Mouse (Mus musculus) right cerebral cortex, postnatal 36 days (tissue): ENCODE measurements at regions not wholly inside any gene's neighbourhood (a gene's known extent, or its start where the extent isn't known, plus 50 kb on each side); places are given as distances from the start of the nearest gene placed in this dataset.
A peak's percentile ranks its signal among the peaks of the same experiment; 100 is the strongest.

Source experiments
- DNase-seq, 2 experiments: peaks; one replicate each; pipeline ENCODE4 v3.0.0; 2022; ENCODE audit warnings: low spot score in 2 of 2, mixed read lengths in 1 of 2

DNA sequence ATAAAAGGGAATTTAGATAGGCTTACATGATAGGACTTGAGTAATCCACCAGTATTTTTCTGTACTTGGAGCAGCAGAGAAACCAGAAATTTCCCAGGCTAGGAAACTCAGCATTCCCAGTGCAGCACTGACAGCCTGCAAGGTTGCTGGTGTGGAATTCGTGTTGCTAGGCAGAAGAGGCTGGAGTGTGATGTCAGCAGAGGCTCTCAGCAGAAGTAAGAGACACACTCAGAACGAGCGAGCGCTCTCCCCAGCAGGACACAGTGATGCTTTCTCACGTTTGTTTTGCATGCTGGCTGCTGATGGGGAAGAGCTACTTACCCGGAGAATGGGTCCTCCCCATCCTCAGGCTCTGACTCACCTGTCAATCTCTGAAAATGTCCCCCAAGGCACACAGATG, 104.7 kb downstream of the Dusp6 start:
- DNase-seq = peak in 1 of 2 experiments; percentile 53

DNA sequence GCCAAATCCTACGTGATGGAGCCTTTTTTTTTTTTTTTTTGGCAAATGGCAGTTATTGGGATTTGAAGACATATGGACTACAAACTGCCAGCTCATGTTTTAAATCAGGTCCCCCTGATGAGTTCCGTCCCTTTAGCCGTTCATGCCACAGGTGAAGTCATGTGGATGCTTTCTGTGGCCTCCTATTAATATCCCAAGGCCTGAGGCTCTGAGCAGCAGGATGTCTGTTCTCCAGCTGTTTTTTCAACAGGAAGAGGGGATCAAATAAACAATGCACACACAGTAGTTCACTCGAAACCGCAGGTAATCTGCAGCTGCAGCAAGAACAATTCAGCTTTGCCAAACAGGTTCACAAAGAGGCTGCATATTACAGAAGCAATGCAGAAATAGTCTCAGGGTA, 112.1 kb downstream of the Dusp6 start:
- no peak for DNase-seq

DNA sequence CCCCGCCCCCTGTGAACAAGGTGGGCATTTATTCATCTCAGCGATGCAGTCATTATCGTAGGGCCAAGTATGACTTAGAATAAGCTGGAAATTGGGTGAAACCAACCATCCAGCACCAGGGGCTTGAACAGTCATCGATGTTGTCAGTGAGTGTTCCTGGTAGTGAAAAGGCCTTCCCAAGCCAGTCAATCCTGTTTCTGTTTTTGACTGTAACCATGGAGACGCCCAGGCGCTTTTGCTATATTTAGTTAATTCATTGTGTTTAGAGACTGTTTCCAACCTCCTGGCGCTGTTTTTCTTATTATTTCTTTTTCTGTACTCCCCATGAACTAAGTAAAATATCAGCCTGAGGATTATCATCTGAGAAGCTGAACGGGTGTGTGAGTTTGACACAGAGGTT, 113.4 kb downstream of the Dusp6 start:
- DNase-seq = no peak

DNA sequence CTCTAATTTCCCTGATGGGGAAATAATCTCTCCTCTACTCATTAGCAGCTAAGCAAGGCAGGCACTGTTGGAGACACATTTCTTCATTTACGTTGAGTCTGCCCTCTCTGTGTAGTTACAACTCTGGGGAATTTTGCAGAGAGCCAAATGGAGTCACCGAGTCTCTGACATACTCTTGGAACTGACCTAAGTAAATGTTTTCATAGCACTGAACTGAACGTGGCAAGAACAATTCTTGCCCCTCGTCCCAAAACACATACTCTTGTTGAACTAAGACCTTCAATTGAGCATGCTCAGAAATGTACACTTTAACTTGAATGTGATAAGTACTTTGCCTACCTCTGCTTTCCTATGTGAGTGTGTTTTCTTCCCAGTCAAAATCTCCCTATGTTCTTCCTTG, 114.5 kb downstream of the Dusp6 start:
- DNase-seq = no peak

DNA sequence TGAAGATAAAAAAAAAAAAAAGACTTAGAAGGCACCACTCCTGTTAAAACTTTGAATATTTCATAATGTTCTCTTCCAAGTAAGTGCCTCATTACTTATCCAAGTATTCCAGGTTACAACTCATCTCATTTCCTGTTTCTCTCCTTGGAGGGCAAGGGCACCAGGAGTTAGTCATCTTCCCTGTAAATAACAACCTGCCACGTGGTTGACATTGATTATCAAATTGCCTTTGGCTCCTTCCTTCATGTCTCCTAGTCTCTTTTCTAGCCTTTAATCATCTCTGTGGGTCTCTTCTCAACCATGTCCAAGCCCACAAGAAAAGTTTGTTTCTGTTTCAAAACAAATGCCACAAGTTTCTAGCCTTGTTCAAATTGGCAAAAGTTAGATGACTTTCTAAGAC, 116.1 kb downstream of the Dusp6 start:
- no peak for DNase-seq

DNA sequence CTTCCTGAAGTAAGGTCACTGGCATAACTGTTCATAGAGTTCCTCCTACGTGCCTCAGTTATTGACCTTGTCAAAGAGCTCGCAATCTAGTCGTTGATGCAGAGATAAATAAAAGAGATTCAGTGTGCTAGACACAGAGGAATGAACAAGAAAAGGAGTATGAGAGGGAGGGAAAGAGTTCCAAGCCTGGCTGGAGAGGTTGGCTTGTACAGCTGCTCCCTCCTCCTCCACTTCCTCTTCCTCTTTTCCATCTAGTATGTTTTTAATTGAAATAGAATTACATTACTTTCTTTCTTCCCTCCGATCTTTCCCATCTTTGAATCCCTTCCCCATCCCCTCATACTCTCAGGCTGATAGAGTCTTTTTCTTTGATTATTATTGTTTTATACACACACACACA, 117.1 kb downstream of the Dusp6 start:
- no peak for DNase-seq

DNA sequence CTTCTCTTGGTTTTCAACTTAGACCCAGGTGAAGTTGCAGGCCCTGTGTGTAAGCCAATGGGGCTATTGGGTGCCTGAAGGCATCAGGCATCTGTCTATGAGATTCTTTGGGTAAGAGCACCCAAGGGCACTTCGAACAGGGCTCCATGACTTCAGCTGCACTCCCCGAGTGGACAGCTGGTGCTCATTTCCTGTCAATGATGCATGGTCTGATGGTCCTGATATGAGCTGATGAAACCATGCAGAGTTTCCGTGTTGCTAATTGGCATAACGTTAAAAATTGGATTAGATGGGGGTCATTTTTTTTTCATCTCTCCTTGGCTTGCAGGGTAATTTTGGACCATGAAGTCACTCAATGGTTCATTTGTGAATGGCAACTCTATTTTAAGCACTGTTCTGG, 120.0 kb downstream of the Dusp6 start:
- DNase-seq = no peak

DNA sequence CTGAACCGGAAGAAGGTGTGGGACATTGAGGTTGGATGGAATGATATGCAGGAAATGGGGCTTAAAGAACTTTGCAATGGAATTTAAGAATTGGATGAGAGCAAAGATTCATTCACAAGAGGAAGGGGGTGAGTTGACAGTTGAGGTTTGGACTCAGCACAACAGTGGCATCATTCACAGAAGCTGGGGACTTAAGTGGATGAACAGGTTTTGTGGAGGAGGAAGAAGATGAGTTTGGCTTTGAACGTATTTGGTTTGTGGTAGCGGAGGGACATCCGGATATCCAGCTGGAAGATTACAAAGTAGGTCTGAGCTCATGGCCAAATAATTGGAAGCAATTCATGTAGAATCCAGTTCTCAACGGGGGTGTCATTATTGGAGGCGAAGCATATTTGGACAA, 121.3 kb downstream of the Dusp6 start:
- DNase-seq = no peak

DNA sequence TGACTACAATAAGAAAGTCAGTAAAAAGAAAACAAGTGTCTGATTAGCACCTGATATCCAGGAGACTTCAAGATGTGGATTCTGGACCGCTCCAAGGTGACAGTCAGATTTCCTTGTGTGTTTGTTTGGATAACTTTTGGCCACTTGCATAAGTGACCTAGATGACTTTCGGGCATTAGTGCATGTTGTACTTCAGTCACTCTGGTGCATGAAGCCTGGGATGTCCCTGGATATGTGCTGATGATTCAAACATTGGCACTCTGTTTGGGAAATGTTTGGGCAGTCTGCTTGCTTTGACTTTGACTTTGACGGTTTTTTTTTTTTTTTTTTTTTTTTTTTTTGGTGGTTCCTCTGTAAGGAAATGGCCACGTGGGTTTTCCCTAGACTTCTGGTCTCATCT, 121.8 kb downstream of the Dusp6 start:
- no peak for DNase-seq

DNA sequence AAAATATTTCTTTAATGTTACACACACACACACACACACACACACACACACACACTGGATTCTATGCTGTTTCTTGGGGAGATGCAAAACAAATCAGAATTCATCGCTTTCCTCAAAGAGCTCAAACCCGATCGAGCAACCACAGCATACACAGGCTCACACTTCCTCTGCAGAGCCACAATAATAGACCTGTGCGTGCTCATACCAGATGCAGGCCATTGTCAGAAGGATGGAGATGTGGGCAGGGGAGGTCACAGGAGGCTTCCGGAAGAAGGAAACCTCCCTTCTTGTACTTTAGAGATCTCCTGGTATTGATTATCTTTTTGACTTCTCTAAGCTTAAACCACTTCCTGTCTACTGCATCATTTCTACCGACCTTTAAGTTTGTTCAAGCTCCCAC, 122.8 kb downstream of the Dusp6 start:
- no peak for DNase-seq

DNA sequence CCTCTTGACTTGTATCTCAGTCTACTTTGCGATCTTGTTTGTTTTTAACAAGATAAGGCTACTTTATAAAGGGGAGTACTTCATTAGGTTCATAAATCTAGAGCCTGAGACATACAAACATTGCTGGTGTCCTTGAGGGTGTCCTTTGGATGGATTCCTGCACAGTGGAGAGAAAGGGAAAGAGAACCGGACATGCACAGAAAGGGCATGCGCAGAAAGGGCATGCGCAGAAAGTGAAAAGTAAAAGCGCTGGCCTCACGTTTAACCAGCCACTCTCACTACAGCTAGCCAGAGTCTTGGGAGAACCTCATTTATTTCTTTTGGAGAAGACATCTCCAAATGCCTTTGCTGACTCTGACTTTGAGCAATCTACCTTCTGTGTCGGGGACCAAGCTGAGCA, 125.5 kb downstream of the Dusp6 start:
- no peak for DNase-seq

DNA sequence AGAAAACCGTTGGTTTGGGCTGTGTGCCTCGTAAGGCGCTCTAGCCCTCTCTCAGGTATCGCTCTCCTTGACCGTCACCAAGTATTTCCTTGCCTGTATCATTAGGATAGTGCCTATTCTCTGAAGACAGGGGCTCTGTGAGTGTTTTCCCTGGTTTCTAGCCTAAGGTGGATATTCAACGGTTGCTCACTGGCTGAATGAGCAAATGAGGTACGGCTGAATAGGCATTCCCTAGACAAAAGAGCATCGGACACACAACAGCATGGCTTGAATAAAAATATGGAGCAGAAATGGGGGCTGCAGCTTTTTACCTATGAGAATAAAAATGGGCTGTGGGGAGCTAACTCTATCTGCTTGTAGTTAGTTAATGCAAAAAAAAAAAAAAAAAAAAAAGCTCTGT, 126.0 kb downstream of the Dusp6 start:
- DNase-seq = no peak

DNA sequence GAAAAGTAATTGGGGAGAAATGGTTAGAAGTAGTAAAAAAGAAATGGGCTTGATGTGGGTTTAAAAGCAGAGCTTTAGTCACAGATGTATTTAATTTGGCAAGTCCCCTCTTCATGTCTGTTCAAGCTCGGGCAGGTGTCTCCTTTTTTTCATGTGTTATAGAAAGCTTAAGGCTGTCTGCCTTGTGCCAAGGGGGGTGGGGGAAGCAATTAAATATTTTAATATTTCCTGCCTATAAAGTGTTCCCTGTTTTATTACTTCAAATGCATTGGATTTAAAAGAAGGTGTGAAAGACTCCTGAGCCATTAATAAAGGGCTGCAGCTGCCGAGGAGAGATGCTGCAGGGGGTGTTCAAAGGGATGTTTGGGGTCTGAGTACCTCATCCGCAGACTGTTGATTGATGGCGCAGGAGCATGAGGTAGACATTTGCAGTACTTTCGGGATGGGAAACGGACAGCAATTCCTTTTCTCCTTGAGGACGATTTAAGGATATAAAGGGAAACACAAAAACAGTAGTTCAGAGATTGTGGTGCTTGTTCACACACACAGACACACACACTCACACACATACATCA, 127.7 kb downstream of the Dusp6 start:
- no peak for DNase-seq

DNA sequence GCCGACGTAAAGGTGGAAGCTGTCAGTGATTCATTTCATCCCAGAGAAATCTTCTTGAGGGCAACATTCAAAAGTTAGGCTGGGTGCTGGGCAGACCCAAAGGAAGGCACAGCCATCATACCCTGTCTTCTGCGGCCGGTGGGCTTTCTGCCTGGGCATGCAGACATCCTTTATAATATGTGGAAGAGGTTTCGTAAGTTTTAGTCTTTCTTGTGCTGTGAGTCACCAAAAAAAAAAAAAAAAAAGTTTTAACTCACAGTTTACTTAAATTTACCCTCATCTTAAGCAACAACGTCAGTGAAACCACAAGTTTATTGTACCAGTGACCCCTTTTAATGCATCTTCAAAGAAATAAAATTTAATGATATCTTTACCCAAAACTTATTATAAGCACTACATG, 128.7 kb downstream of the Dusp6 start:
- no peak for DNase-seq

DNA sequence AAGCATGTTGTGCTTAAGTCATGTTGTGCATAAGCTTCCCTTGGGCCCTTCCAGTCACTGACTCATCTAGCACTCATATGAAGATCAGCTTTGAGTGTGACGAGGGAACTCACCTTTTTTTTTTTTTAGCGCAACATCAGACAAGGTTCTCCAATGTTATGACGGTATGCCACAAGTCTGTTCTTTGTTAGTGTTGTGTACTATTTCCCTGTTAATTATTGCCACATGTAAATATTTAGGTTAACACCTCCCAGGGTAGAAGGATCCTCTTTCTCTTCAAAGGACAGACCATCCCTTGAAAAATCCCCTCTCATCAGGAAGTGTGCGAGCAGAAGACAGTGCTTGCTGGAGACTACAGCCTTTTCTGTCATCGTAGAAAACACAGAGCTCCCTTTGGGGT, 129.9 kb downstream of the Dusp6 start:
- DNase-seq = no peak

DNA sequence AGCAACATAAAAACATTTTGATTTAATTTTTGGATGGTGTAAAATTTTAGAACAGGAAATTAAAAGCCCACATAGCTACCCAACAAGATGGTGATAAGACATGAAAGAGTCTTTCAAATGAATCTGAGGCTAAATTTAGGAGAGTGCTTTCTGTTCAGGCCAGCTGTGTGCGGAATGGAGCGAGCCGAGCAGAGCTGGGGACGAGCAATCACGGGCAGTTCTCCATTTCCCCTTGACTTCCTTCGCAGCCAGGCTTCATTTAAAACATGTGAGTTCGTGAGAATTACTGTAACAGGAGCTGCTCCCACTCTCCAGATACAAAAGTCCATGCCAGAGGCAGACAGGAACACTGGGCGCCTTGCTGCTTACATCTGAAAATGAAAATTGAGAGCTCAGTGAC, 130.5 kb downstream of the Dusp6 start:
- peak; percentile 32 to 37 for DNase-seq

DNA sequence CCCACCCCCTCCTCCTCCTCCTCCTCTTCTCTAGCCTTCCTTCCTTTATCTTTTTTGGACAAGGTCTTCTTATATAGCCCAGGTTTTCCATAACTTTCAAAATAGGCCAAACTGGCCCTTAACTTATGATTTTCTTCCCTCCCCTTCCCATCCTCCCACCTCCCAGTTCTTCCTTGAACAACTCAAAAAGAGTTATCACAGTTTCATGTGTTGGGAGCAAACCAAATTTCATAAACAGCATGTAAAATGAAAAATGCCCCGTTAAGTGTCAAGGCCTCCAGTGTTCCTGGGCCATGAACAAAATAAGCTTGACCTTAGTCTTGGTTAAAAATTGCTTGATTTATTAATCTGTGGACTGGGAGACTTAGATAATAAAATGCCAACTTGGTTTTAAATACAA, 132.4 kb downstream of the Dusp6 start:
- DNase-seq = no peak

DNA sequence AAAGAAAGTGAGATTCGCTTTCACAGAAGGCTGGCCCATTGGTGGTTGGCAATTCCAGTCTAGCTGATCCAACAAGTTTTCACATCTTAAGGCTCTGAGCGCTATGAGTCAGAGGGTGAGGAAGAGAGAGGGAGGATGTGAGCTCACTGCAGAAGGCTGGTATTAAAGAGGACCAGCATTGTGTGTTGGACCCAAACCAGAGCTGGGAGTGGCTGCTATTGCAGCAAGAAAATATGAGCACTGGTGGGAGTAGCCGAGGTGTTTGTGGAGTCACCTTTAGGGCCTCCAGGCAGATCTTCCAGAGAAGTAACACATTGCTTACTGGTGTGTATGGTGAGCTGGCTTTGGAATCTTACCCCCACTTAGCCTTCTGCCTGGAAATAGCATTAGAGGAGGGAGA, 133.6 kb downstream of the Dusp6 start:
- peak; percentile 34 to 56 for DNase-seq

DNA sequence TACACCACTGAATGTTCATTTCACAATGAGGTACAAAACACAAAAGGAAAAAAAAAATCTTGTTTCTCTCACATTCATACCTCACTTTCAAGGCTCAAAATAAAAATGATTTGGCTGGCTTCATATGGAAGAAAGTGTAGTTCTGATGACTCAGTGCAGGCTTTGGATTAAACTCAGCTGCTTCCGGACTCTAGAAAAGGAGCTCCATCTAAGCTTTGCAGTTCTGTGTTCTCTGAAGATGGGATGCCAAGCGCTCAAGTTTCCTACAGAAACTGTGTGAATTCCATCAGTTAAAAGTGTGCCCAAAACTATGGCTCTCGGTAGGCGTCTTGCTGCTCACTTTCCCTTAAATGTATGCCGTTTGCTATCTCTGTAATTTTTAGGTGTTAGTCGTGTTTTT, 137.0 kb downstream of the Dusp6 start:
- DNase-seq = peak; percentile 46 to 67

DNA sequence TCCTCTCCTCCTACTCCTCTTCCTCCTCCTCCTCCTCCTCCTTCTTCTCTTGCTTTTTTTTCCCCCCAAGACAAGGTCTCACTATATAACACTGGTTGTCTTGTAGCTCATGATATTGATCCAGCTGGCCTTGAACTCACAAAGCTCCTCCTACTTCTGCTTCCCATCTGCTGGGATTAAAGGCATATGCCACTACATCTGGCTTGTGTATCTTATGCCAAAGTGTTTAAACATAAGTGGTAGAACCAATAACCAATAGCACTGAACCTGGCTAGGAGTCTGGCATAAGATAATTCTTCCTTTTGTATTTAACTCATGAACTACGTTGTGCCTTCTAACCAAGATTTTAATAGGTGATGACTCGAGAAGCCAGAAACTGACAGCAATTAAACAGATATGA, 143.7 kb downstream of the Dusp6 start:
- no peak for DNase-seq

DNA sequence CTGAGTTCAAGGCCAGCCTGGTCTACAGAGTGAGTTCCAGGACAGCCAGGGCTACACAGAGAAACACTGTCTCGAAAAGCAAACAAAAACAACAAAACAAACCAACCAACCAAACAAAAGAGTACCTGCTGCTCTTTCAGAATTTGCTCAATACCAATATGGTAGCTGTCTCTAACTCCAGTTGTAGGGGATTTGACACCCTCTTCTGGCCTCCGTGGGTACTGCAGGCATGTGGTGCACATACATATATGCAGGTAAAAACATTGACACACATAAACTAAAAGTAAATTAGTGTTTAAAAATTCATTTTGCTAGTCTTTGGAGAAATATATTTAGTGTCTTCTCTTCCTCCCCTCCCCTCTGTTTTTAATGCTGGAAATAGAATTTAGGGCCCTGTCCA, 145.8 kb downstream of the Dusp6 start:
- DNase-seq = no peak

DNA sequence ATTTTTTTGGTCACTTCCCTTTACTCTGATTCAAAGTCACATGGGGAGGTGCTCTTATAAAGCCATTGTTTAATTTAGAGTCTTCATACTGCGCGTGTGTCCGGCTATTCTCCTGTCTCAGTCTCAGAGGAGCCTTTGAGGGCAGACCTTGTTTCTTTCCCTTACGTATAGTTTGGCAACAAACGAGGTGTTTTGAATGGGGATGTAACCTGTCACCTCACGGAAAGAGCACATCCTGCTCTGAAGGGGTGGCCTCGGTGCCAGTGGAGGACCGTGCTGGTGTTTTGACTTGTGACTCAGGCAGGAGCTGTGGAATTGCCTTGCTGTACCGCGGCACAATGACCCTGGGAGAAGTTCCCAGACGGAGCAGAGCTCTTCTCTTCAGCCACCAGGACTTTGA, 146.7 kb downstream of the Dusp6 start:
- no peak for DNase-seq

DNA sequence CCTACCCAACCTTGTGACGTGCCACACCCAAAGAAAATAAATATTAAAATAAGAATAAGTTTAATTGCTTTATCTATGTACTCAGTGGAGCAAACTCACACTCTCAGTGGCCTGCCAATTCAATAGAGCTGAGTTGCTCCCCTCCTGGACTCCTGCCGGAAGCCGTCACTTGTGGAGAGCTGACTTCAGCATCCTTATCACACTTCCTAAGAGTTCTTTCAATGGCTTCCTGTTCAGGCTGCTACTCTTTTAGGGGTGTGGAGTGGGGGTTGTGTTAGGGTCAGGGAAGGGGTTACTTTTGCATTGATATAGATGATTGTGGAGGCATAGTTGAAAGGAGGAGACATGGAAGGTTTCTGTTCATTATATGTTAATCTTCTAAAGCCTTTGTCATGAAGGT, 147.7 kb downstream of the Dusp6 start:
- no peak for DNase-seq

DNA sequence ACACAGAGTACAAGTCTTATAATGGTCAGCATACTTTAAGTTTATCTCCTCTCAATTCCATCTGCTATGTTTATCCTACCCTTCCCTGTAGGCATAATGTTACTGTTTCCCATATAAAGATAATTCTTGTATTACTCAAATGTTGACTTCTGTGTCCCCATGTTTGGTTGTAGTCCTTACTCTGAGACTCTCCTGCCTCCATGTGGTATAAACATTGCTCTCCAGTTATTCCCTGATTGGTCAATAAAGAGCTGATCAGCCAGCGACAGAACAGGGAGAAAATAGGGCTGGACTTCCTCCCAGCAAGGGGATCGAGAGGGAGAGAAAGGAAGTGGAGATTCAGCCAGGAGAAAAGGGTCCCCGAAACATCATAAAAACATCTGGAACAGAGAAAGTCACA, 150.4 kb downstream of the Dusp6 start:
- no peak for DNase-seq

DNA sequence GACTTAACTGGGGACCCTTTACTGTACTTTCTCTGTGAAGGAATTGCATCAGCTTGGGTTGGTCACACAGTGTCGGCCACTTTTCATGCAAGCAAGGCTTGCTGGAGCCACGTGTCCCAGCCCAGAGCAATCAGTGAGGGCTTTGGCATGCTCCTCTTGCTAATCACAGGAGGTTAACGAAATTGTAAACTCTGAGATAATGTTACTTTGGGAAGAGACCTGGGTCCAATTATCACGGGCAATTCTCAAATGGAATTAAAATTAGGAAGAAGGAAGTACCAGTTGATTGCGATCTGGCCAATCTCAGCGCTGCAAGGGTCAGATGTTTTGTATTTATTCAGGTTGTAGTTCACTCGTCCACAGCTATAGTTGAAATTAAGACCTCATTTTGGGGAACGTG, 153.2 kb downstream of the Dusp6 start:
- DNase-seq = no peak
